Mouse (Mus musculus) common myeloid progenitor, adult 5-6 weeks (primary cell): Measurements from ENCODE around the gene Lingo3. TPM values are rescaled to one million over a fixed set of nuclear protein-coding genes. Genes with fewer than 3 reads are reported as not detected.

Experiments used
- ATAC-seq: replicated peaks from 2 replicates; pipeline ENCODE4 v1.8.0; 2016; ENCODE audit warnings: low read depth, mild to moderate bottlenecking, moderate TSS enrichment, inconsistent platforms; ENCODE audit not compliant: poor library complexity, severe bottlenecking
- total RNA-seq: library from RNA; stranded (forward); fragments of 200-1000, 187-1606 nt; gene quantifications from 2 replicates; pipeline ENCODE4 v1.2.3, GENCODE M21; 2017

Lingo3 gene
- total RNA-seq, 1 experiment from 2014 or later = 0.05 TPM

GRCm38 (mm10) chr10:80804916-80805315, 38.9 kb downstream of the Lingo3 start, which contains the start of gene Amh:
Gene Amh (plus strand): TSS chr10:80805243.
- no peak for ATAC-seq

- no peak for ATAC-seq
Observed at GRCm38 (mm10) chr10:80804340-80804739, 39.5 kb downstream of the Lingo3 start.

- ATAC-seq = no peak
Observed at GRCm38 (mm10) chr10:80802996-80803395, 40.8 kb downstream of the Lingo3 start.

- ATAC-seq = no peak
Observed at GRCm38 (mm10) chr10:80802204-80802912, 41.5 kb downstream of the Lingo3 start.

- ATAC-seq = no peak
Observed at GRCm38 (mm10) chr10:80799070-80799566, 44.7 kb downstream of the Lingo3 start.

GRCm38 (mm10) chr10:80798150-80799006, 45.5 kb downstream of the Lingo3 start, which contains the start of the genes Sf3a2 and Plekhj1:
Gene Sf3a2 (plus strand): TSS chr10:80798198.
Gene Plekhj1 (minus strand): TSS chr10:80798626.
- peak; percentile 85 for ATAC-seq

- ATAC-seq = peak; percentile 29
Observed at GRCm38 (mm10) chr10:80797186-80798149, 46.4 kb downstream of the Lingo3 start.

- no peak for ATAC-seq
Observed at GRCm38 (mm10) chr10:80796307-80796848, 47.5 kb downstream of the Lingo3 start.

- no peak for ATAC-seq
Observed at GRCm38 (mm10) chr10:80794750-80795149, 49.1 kb downstream of the Lingo3 start.

GRCm38 (mm10) chr10:80793803-80794202, 50.0 kb downstream of the Lingo3 start:
- ATAC-seq = no peak

- no peak for ATAC-seq
Observed at GRCm38 (mm10) chr10:80793033-80793784, 50.6 kb downstream of the Lingo3 start.

- ATAC-seq = peak; percentile 30
Observed at GRCm38 (mm10) chr10:80792175-80793032, 51.4 kb downstream of the Lingo3 start.

GRCm38 (mm10) chr10:80791476-80792174, 52.2 kb downstream of the Lingo3 start:
- ATAC-seq = no peak; the same call in 1 of the 2 replicates

- no peak for ATAC-seq
Observed at GRCm38 (mm10) chr10:80790761-80791404, 53.0 kb downstream of the Lingo3 start.

GRCm38 (mm10) chr10:80787517-80787916, 56.3 kb downstream of the Lingo3 start:
- ATAC-seq = no peak

GRCm38 (mm10) chr10:80785963-80786362, 57.9 kb downstream of the Lingo3 start:
- ATAC-seq = no peak

- ATAC-seq = no peak
Observed at GRCm38 (mm10) chr10:80784871-80785270, 59.0 kb downstream of the Lingo3 start.
